Mouse (Mus musculus) layer of hippocampus, adult 8-10 months (tissue): ENCODE measurements around the gene Hcn2. TPM values are rescaled to one million over a fixed set of nuclear protein-coding genes. Genes with fewer than 3 reads are reported as not detected.

ENCODE experiments used
- DNase-seq, 2 experiments: peaks; one replicate each; pipeline ENCODE4 v3.0.0; 2022; ENCODE audit warnings: low spot score in 2 of 2
- total RNA-seq, 4 experiments: library from RNA; stranded (reverse); gene quantifications; 2 replicates each; pipeline ENCODE4 v1.2.4; 2022

The Hcn2 gene
- total RNA-seq, 4 experiments from 2014 or later: 120 to 128 (median 121) TPM

DNA sequence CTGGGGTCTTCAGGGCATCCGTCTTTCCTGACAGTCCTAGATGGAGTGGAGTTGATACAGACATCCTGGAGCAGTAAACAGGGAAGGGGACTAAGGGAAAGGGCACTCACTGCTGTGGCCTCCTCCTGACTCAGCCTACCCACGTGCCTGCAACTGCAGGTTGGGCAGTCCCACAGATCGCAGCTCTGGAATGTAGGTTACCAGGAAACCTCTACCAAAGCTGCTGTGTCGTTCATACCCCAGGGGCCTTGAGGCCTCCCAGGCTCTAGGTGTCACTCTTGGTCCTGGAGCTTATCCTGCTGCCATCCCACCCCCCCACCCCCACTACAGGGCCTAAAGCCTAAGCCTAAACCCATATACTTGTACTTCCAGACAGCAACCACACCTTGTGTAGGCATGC, 8.7 kb upstream of the Hcn2 start:
- DNase-seq: no peak

DNA sequence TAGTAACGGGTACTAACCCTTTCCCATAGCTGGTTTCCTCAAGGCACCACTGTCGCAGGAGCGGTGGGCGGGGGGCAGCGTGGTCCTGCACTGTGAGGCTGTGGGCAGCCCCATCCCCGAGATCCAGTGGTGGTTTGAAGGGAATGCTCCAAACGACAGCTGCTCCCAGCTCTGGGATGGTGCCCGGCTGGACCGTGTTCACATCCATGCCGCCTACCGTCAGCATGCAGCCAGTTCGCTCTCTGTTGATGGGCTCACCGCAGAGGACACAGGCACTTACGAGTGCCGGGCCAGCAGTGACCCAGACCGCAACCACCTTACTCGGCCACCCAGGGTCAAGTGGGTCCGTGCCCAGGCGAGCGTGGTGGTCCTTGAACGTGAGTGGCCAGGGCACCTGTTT, 7.8 kb upstream of the Hcn2 start:
- no peak for DNase-seq

DNA sequence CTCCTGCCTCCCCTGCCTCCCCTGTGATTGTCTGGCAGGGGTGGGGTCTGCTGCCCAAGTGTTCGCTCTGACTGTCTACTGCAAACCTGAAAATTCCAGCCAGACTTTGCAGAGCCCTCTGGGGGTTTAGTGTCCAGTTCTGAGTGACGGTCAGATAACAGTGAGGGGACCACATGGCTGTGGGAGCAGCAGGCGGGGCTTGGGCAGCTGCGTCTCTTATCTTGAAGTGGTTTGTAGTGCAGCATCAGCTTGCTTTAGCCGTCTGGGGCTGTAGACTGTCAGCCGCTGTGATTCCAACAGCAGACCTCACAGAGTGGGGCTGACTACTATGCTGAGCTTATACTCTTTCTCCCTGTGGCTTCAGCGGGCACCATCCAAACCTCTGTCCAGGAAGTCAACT, 7.1 kb upstream of the Hcn2 start:
- DNase-seq: no peak

DNA sequence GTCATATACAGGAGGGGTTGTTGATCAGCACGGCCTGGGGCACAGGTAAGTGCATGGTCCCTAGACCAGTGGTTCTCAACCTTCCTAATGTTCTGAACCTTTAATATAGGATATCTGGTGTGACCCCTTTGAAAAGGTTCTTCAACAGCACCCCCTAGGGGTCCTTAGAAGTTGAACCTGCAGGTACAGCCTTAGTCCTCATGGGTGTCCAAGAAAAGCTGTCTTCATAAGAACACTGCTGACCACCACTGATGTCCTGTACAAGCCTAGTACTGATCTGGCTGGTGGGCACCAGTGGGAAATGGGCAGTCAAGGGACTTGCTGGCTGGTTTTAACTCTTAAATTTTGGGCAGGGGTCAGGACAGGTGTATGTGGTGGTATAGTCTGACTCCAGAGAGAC, 4.4 kb upstream of the Hcn2 start:
- no peak for DNase-seq

DNA sequence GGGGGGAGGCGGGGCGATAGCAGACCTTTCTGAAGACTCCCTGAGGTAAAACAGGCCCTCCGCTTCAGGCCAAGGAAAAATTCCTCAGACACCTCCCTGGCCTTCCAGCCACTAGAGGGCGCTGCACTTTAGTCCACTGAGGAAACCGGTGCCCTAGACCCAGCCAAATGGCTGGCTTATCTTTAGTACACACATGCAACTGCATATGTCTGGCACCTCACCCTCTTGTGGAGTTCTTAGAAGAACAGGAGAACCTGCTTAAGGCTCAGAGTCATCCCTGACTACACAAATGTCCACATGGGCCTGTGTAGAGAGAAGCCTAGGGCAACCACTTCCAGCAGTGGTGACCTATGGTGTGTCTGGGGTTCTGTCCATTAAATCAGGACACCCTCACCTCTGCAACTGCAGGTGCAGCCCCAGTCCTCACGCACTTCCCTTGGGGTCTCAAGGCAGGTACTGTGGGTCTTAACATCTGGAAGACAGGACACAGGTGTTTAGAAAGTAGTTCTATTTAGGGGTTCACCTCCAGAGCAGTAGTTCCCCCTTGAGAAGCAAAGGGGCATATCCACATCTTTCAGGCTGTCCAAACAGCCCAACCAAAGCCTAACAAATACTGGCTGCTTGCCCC, 3.8 kb upstream of the Hcn2 start:
- DNase-seq: peak; percentile 67 to 78

DNA sequence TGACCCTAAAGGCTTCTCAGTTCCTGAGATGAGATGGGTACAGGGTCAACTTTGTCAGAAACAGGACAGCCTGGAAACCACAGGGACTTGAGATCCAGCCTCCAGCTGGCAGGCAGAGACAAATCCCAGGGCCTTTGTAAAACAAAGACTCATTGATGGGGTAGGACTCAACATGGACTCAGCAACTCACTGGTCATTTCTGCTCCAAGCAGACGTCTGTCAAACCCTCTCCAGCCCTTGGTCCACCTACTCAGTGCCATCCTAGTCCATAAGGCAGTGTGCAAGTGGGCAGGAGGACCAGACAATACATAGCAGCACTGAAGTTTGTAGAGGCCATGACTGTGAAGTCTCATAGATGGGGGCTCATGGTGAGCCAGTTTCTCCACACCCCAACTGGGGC, 3.3 kb upstream of the Hcn2 start:
- DNase-seq: no peak

DNA sequence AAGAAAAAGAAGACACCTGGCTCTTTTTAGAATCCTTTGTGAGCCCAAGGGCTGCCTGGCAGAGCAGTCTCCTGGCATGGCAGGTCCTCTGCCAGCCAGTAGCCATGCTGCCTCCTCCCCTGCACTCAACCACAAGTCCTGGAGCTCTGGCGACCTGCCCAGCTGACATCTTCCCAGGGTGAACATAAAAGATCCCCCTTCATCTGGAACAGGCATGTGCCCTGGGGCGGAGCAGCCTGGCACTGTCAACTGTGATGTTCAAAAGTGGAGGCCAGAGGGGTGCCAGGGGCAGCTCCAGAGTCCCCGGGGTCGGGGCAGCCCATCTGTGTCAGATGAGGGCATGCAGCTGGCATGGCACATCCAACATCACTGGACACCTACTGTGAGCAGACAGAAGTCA, 1.4 kb upstream of the Hcn2 start:
- DNase-seq: no peak

DNA sequence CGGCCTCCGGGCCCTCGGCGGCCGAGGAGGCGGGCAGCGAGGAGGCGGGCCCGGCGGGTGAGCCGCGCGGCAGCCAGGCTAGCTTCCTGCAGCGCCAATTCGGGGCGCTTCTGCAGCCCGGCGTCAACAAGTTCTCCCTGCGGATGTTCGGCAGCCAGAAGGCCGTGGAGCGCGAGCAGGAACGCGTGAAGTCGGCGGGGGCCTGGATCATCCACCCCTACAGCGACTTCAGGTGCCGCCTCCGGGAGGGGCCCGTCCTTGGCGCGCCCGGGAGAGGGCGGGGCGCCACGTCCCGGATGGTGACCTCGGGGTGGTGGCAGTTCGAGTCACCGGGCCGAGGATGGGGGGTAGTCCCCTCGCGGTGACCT, 538 bp downstream of the Hcn2 start:
- no peak for DNase-seq

DNA sequence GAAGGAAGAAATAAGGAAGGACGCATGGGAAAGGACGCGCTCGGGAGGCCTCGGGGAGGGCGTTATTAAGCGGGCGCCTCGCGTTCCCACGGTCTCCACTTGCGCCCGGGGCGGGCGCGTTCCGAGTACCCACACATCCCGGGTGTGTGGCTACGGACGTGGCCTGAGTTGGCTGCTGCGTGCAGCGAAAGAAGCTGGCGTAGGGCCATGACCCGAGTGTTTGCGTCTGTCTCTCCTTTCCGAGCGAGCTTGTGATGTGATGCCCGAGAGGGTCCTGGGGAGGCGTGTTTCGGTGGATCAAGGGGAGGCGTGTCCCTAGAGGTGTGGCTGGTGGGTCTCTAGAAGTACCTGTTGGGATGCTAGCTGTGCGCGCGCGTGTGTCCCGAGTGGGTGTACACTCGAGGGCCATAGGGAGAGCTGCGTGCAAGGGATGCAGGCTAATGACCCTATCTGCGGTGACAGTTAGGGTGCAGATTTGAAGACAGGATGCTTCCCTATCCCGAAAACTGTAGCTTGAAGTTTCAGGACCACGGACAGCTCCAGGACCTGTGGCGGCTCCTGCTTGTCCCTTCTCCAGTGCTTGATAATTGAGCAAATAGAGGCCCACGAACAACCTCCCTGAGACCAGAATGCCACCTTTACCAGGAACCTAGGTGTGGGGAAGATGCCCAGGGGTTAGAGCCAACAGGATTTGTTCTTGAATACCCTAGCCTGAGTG, 1.4 kb downstream of the Hcn2 start:
- no peak for DNase-seq

DNA sequence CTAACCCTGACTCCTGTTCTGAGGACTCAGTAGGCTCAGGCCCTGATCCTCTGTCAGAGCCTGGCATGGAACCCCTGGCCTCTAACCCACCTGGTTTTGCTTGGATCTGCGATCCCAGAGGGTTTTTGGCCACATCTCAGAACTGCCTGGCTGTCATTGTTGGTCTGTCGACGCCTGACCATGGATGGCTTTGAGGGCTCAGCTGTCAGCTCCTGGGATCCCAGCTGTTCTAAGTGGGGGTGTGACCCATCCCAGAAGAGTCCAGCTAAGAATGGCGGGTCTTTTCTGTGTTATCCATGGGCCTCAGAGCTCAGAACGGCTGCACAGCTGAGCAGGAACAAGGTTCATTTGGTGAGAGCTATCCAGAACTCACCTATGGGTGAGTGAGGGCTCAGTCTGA, 4.7 kb downstream of the Hcn2 start:
- DNase-seq: no peak

DNA sequence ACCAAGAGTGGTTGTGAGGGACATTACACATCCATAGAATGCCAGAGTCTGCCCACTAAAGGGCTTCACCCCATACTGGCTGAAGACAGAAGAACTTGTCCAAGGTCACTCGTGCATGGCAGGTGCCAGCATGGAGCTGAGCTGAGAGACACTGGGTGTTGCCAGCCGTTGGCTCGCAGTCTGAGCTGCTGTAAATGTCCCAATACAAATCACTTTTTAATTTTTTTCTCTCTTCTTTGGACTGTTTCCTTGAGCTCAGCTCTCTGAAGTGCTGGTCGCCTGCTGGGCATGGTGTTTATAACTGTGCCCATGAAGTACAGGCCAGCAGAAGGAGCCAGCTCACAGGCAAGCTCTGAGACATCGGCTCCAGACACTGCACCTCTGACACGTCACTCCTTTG, 6.6 kb downstream of the Hcn2 start:
- no peak for DNase-seq

DNA sequence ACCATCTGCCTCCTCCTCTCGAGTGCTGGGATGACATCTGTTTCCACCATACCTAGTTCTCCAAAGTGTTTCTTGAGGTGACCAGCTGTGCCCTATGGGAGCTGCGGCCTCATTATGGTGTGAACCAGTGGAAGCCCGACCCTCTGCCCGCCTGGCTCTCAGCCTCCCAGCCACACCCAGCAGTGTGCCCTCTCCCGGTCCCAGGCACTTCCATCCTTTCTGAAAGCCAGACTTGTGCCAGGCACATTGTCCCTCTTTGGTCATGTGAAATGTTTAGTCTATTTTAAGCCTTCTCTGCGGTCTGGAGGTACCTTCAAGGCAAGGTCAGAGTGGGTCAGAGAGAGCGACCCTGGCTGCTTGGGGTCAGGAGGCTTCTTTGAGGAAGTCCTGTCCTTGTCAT, 7.3 kb downstream of the Hcn2 start:
- DNase-seq: no peak

DNA sequence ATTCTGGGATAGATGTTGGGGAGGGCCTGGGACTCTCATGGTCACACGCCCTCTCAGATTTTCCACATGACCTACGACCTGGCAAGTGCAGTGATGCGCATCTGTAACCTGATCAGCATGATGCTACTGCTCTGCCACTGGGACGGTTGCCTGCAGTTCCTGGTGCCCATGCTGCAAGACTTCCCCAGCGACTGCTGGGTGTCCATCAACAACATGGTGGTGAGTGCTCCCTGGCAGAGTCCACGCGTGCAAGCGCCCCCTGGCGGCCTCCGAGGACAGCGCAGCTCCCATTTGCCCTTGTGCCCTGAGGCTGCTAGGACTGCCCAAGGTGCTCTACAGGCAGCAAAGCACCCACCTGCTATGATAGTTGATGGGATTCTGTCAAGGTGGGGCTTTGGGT, 9.7 kb downstream of the Hcn2 start:
- DNase-seq: no peak

DNA sequence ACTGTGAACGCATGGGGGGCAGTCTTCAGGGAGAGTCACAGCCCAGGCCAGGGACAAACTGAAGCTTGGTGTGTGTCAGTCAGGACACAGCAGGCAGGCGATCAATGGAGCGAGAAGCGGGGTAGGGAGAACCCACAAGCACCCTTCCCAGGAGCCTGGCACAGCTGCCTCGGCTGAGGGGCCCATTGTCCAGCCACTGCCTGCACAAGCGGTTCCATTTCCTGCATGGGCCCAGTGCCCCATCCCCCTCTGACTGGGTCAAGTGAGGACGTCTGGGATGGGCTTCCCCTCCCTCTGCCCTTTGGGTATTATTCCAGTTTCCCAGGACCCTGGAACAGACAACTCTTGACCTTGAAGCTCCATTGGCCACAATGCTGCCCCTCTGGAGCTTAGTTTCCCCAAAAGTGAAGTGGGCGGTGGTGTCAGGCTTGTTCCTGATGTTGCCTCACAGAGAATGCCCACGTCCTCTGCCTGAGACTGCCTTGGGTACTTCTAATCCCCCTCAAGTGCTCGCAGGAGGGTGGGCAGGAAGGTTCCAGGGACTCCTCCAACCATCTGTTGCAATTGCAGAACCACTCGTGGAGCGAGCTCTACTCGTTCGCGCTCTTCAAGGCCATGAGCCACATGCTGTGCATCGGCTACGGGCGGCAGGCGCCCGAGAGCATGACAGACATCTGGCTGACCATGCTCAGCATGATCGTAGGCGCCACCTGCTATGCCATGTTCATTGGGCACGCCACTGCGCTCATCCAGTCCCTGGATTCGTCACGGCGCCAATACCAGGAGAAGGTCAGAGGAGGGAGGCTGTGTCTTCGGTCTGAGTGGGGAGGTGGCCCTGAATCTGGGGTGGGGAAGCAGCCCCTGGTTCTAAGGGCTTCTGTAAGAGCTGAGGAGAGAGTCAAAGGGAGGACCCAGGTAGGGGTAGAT, 12.2 kb downstream of the Hcn2 start:
- DNase-seq: peak in 1 of 2 experiments; percentile 66

DNA sequence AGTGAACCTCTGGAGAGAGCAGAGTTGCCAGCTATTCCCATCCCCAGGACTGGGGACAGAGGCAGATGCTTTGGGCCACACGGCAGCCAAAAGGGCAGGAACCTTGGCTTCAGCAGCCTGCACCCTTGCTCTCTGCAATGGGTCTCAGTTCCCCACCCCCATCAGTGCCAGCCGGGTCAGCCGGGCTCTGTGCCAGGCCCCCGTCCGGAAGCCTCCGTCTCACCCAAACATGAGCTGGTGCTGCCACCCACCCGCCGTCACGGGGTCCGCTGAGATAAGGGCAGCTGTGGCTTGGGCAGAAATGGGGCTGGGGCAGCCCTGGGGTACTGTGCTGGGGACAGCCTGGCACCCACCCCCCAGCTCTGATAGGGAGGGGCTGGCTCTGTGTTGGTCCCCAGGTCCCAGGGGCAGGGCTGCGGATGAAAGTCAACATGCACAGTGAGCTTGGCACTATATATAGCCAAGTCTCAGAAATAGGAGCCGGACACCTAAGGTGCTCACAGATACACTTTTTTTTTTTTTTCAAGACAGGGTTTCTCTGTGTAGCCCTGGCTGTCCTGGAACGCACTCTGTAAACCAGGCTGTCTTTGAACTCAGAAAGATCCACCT, 13.0 kb downstream of the Hcn2 start:
- peak; percentile 55 to 78 for DNase-seq

DNA sequence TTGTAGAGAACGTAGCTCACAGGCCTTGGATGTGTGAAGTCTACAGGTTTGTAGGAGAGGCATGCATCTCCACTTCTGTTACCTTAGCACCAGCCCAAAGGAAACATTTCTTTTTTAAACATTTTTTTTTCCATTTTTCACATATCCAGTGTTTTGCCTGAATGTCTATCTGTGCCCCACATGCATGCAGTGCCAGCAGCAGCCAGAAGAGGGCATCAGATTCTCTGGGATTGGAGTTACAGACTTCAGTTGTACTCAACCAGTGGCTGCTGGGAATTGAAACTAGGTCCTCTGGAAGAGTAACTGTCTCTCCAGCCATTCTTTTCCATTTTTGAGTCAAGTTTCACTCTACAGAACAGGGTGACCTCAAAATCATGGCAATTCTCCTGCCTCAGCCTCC, 16.1 kb downstream of the Hcn2 start:
- no peak for DNase-seq

DNA sequence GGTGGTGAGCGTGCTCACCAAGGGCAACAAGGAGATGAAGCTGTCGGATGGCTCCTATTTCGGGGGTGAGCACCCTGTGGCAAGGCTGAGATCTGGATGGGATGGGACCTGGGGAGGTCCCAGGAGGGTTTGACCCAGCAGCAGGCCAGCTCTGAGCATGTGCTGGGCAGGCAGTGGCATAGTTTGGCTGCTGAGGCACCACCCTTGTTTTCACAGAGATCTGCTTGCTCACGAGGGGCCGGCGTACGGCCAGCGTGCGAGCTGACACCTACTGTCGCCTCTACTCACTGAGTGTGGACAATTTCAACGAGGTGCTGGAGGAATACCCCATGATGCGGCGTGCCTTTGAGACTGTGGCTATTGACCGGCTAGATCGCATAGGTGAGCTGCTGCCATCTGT, 17.4 kb downstream of the Hcn2 start:
- no peak for DNase-seq

DNA sequence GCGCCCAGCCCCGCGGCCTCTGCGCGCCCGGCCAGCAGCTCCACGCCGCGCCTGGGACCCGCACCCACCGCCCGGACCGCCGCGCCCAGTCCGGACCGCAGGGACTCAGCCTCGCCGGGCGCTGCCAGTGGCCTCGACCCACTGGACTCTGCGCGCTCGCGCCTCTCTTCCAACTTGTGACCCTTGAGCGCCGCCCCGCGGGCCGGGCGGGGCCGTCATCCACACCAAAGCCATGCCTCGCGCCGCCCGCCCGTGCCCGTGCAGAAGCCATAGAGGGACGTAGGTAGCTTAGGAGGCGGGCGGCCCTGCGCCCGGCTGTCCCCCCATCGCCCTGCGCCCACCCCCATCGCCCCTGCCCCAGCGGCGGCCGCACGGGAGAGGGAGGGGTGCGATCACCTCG, 18.9 kb downstream of the Hcn2 start:
- no peak for DNase-seq

DNA sequence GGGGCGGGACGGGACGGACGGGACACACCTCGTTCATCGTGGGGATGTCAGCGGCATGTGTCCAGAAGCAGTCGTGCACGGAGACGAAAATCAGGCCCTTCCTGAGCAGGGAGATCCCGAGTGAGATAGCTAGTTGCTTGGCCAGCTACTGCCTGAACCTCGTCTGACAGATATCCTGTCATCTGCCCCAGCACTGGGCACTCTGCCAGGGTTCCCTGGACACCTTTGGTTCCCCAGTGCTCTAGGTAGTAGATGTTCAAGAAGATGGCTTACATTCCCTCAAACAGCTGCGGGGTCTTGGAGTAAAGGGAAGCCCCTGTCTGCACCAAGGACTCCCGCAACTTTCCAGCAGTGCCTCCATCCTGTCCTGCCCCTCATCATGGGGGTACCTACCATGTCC, 20.3 kb downstream of the Hcn2 start:
- no peak for DNase-seq

DNA sequence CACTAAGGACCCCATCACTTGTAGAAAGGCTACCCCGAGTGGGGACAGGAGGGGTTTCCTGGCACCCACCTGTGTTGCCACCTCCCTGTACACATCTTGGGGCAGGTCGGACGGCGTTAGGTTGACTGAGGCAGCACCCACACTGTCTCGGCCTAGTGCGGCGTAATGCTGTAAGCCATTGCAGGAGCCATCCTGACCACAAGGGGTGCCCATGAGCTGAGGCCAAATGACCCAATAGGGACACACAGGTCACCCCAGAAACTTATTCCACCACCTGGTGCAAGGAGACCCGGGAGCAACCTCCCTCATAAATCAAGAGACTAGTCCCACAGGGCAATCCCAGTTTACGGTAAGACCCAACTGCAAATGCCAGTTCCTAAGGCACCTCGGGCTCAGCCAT, 21.8 kb downstream of the Hcn2 start:
- DNase-seq: no peak

DNA sequence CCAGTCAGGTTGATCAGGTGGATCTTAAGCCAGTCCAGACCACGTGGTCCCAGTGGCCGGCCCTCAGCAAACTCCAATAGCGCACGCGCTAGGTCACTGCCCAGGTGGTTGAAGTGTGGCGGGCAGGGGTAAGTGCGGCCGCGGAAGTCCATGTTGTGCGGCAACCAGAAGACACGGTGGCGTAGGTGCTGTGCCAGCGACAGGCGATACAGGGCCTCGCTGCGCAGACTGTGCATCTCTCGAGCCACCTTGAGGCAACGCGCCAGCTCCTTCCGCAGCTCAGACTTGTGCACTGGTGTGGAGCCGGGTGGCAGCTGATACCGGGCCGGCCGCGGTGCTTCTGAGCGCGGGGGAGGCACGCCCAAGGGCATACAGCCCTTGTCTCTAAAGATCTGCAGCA, 22.8 kb downstream of the Hcn2 start:
- DNase-seq: no peak

DNA sequence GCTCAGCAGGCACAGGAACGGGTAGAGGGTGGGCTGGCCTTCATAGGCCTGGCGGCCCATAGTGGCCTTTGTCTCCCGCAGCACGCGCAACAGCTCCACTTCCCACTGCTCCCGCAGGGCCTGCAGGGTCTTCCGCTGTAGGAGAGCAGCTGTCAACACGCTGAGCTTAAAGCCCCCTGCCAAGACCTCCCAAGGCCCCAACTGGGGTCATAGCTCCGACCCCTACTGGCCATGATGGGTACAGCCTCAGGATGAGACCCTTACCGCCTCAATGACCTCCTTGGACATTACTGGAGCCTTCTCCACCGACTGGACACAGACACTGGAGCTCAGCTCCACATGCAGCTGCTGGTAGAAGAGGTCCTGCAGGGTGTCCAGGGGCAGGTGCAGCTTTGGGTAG, 24.4 kb downstream of the Hcn2 start:
- no peak for DNase-seq
